Mouse (Mus musculus): ENCODE results near the gene Gpkow.

DNA sequence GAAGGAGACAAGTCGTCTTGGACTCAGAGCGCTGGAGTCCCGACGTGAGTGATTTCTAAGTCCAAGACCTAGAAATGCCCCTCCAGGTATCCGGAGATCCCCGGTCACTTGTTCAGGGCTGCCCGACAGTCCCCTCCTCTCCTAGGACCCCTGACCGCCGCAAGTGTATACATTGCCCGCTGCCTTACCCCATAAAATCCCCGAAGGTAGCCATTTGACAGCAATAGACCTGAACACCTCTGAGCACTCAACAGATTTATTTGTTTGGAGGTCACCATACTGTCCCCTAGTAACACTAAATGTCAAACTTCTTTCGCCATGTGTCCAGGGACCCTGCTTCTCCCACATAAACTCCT, 16.9 kb upstream of the Gpkow start:
- TF ChIP-seq CTCF (IDR thresholded peaks at IDR 0.05; ENCODE audit: control insufficient read depth, insufficient read depth, insufficient read length) (no peak), USF1 (IDR thresholded peaks at IDR 0.05; ENCODE audit: low read depth) (no peak), FOSL1 (IDR thresholded peaks at IDR 0.05; ENCODE audit: insufficient read depth, low read length, poor library complexity, severe bottlenecking) (no peak), MAX (IDR thresholded peaks at IDR 0.05) (no peak), CEBPB (IDR thresholded peaks at IDR 0.05; ENCODE audit: low read depth) (no peak)

Data from C2C12 (cell line).